In genomic region chr19:17835681-17836565, GRCm38 (mm10) we compare ENCODE assay signal across 8 mouse cellular contexts. TPM values are rescaled to one million over a fixed set of nuclear protein-coding genes. Genes with fewer than 3 reads are reported as not detected.
DNase-seq lines count a peak whose midpoint lies in the region; ATAC-seq and TF ChIP-seq lines count a peak whose summit lies in the region.

No protein-coding gene starts in this region.

- no peaks in the 10 kb centered on the region for H3K9me3 ChIP-seq in embryonic facial prominence, embryonic 14.5 days (ENCODE audit: control insufficient read depth, low read length)
- H3K9me3 ChIP-seq in heart, embryonic 15.5 days (replicated peaks), result no peaks in the 10 kb centered on the region
- no peaks in the 10 kb centered on the region for H3K9me3 ChIP-seq in kidney, postnatal 0 days (replicated peaks; ENCODE audit: low read length)

- DNase-seq in spleen, adult 2 months (ENCODE audit: low read depth in 1 of 2, low spot score in 2 of 2), result no peak
- no peak for DNase-seq in spleen, adult 12 weeks (ENCODE audit: low spot score)
- DNase-seq in embryonic facial prominence, embryonic 14.5 days (ENCODE audit: low spot score), result peak; percentile 62
- peak; percentile 77 for DNase-seq in kidney, postnatal 0 days (ENCODE audit: low spot score)
- DNase-seq in lung, postnatal 25 days (ENCODE audit: low spot score), result peak; percentile 35
- peak; percentile 11 for DNase-seq in skeletal muscle tissue, adult 2 months (ENCODE audit: low read depth, low spot score)
- no peak for DNase-seq in left cerebral cortex, adult 11 months (ENCODE audit: low spot score)

- no peak overlapping the region for H3K27ac ChIP-seq in spleen, adult 2 months (ENCODE audit: insufficient read depth, low read length)
- 0 out of 2 replicates have a peak overlapping the region, but pooled peaks have one; percentile 52 for H3K27ac ChIP-seq in embryonic facial prominence, embryonic 14.5 days (replicated peaks; ENCODE audit: low read depth, low read length)
- H3K27ac ChIP-seq in heart, embryonic 15.5 days, result peak overlapping the region; percentile 93; the same call in 1 of the 2 replicates
- peak overlapping the region; percentile 87; the same call in 1 of the 2 replicates for H3K27ac ChIP-seq in kidney, postnatal 0 days

- H3K36me3 ChIP-seq in spleen, adult 2 months (ENCODE audit: control insufficient read depth, insufficient read depth, low read length), result no peaks in the 10 kb centered on the region
- no peaks in the 10 kb centered on the region for H3K36me3 ChIP-seq in embryonic facial prominence, embryonic 14.5 days (ENCODE audit: control insufficient read depth, insufficient read depth, low read length)
- H3K36me3 ChIP-seq in heart, embryonic 15.5 days, result no peaks in the 10 kb centered on the region
- H3K36me3 ChIP-seq in kidney, postnatal 0 days (ENCODE audit: insufficient read depth, low read length), result no peaks in the 10 kb centered on the region

- no peak for ATAC-seq in embryonic facial prominence, embryonic 14.5 days (ENCODE audit: low read depth)
- ATAC-seq in heart, embryonic 15.5 days (replicated peaks; ENCODE audit: insufficient number of reproducible peaks, insufficient read depth, low FRiP score, low read depth), result 0 out of 2 replicates have a peak, but pooled peaks have one; percentile 7
- peak; percentile 5; the same call in 1 of the 2 replicates for ATAC-seq in kidney, postnatal 0 days (replicated peaks; ENCODE audit: low FRiP score, low read depth)

- peak overlapping the region; percentile 82 for H3K9ac ChIP-seq in embryonic facial prominence, embryonic 14.5 days (ENCODE audit: low read depth, low read length)
- H3K9ac ChIP-seq in heart, embryonic 15.5 days, result peak overlapping the region; percentile 78
- H3K9ac ChIP-seq in kidney, postnatal 0 days (ENCODE audit: low read depth, low read length), result peak overlapping the region; percentile 83

- H3K27me3 ChIP-seq in spleen, adult 2 months (ENCODE audit: control insufficient read depth, insufficient read depth, low read length), result peaks cover 5% of the 10 kb centered on the region
- H3K27me3 ChIP-seq in embryonic facial prominence, embryonic 14.5 days (replicated peaks; ENCODE audit: control insufficient read depth, insufficient read depth, low read length), result no peaks in the 10 kb centered on the region
- H3K27me3 ChIP-seq in heart, embryonic 15.5 days, result no peaks in the 10 kb centered on the region
- H3K27me3 ChIP-seq in kidney, postnatal 0 days (ENCODE audit: insufficient read depth, low read length), result no peaks in the 10 kb centered on the region

- no peaks in the 10 kb centered on the region for H3K4me1 ChIP-seq in spleen, adult 2 months (ENCODE audit: control insufficient read depth, insufficient read depth, insufficient read length)
- peaks cover 16% of the 10 kb centered on the region for H3K4me1 ChIP-seq in embryonic facial prominence, embryonic 14.5 days (ENCODE audit: control insufficient read depth, insufficient read depth, low read length)
- H3K4me1 ChIP-seq in heart, embryonic 15.5 days (replicated peaks), result peaks cover 39% of the 10 kb centered on the region
- 0 out of 2 replicates have a peak, but pooled peaks cover 10% of the 10 kb centered on the region for H3K4me1 ChIP-seq in kidney, postnatal 0 days (replicated peaks; ENCODE audit: insufficient read depth, low read length)

- peak overlapping the region; percentile 28; the same call in 1 of the 2 replicates for H3K4me3 ChIP-seq in spleen, adult 2 months (ENCODE audit: extremely low read depth, insufficient read depth, insufficient read length)
- peak overlapping the region; percentile 76 for H3K4me3 ChIP-seq in embryonic facial prominence, embryonic 14.5 days (ENCODE audit: low read depth, low read length)
- H3K4me3 ChIP-seq in heart, embryonic 15.5 days, result peak overlapping the region; percentile 80
- peak overlapping the region; percentile 80 for H3K4me3 ChIP-seq in kidney, postnatal 0 days (replicated peaks; ENCODE audit: low read depth, low read length)

- H3K4me2 ChIP-seq in embryonic facial prominence, embryonic 14.5 days (ENCODE audit: low read depth, low read length), result peak overlapping the region; percentile 86
- H3K4me2 ChIP-seq in heart, embryonic 15.5 days, result peak overlapping the region; percentile 97
- H3K4me2 ChIP-seq in kidney, postnatal 0 days (ENCODE audit: low read length), result peak overlapping the region; percentile 76

- under 1% methylated on average over 28 of the region's 28 CpGs for WGBS in spleen, adult 2 months
- under 1% methylated on average over 27 of the region's 28 CpGs for WGBS in embryonic facial prominence, embryonic 14.5 days
- under 1% methylated on average over 27 of the region's 28 CpGs for WGBS in heart, embryonic 15.5 days
- under 1% methylated on average over 28 of the region's 28 CpGs for WGBS in kidney, postnatal 0 days

- no peak for TF ChIP-seq POLR2A in spleen, adult 2 months (IDR thresholded peaks at IDR 0.05; ENCODE audit: low read depth, low read length)

- no peak for TF ChIP-seq CTCF in spleen, adult 2 months (IDR thresholded peaks at IDR 0.05; ENCODE audit: extremely low read depth, insufficient read depth, insufficient read length, insufficient replicate concordance)
- peak; percentile 57 for TF ChIP-seq CTCF in kidney, postnatal 0 days (IDR thresholded peaks at IDR 0.05; ENCODE audit: low read depth)

RNA-seq across cellular contexts. Expression of gene Pcsk5, which starts 1.5 kb away (rescaled TPM):
- 0.93 and 1.2 TPM in 2 replicates for polyA plus RNA-seq in spleen, adult 2 months (2012; rRNA removed)
- 24.0 and 26.4 TPM in 2 replicates for polyA plus RNA-seq in embryonic facial prominence, embryonic 14.5 days (2014; fragmentation: Nextera tagmentation; extraction: Ambion mirVana)
- 11.3 and 15.2 TPM in 2 replicates for polyA plus RNA-seq in heart, embryonic 15.5 days (2015; fragmentation: Nextera tagmentation; extraction: Ambion mirVana)
- polyA plus RNA-seq in kidney, postnatal 0 days (2015; fragmentation: Nextera tagmentation; extraction: Ambion mirVana), result 17.3 and 17.4 TPM in 2 replicates

Comparison
In these comparisons a context has a peak if more than half of its experiments do, and no peak if none do; other contexts are left out.
1. DNase-seq: peak in embryonic facial prominence, embryonic 14.5 days (single experiment), kidney, postnatal 0 days (single experiment), lung, postnatal 25 days (single experiment) and skeletal muscle tissue, adult 2 months (single experiment); none in spleen, adult 2 months (0 of 2), spleen, adult 12 weeks (single experiment) and left cerebral cortex, adult 11 months (single experiment).
2. H3K4me3 ChIP-seq: peak in every context shown above with its lines; median percentile 80 in heart, embryonic 15.5 days; 80 in kidney, postnatal 0 days; 76 in embryonic facial prominence, embryonic 14.5 days; 28 in spleen, adult 2 months.
3. Peak in every context shown above with its lines, with median percentiles within 50 percentile points of each other: H3K4me2 ChIP-seq and H3K9ac ChIP-seq.